Mouse (Mus musculus): ENCODE measurements around the gene Fam173b. TPM values are rescaled to one million over a fixed set of nuclear protein-coding genes. Genes with fewer than 3 reads are reported as not detected.
A peak's percentile ranks its signal among the peaks of the same experiment; 100 is the strongest.

Gene Fam173b
- polyA plus RNA-seq, 1 experiment = 13.6 TPM

DNA sequence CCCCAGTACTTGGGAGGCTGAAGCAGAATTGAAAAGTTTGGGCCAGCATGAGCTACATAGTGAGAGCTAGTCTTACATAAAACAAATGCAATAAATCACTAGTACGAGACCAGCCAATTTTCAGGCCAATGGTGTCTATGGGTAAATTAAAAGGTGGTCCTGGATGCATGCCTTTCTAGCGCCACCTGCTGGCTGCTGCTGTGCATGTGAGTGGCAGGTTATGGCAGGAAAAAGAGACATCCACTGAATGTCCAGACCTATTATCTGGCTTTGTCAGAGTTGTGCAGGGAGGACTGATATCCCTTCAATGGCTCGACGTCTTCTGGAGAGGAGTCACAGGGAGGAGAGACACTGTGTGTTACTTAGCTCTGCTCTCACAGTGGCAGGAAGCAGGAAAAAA is 15.1 kb upstream of the Fam173b start:
- H3K36me3 ChIP-seq (ENCODE audit: control insufficient read depth, insufficient read depth, low read length) = peaks cover 2% of the 10 kb centered on the region; the same call in 1 of the 2 replicates
- no peak overlapping the region for H3K4me3 ChIP-seq (ENCODE audit: insufficient read depth, low read depth, low read length)
- TF ChIP-seq CTCF (conservative IDR thresholded peaks at IDR 0.05; ENCODE audit: insufficient read depth, insufficient read length, low read depth, low read length) = peak; percentile 99
- TF ChIP-seq POLR2A (IDR thresholded peaks at IDR 0.05; ENCODE audit: low read depth, low read length) = no peak
- peak; percentile 92 for DNase-seq
- peaks cover 9% of the 10 kb centered on the region; the same call in 1 of the 2 replicates for H3K4me1 ChIP-seq (ENCODE audit: control insufficient read depth, insufficient read depth, low read length)
- no peaks in the 10 kb centered on the region for H3K27me3 ChIP-seq (replicated peaks; ENCODE audit: control insufficient read depth, insufficient read depth, low read length)
- H3K27ac ChIP-seq (ENCODE audit: insufficient read depth, low read depth, low read length) = no peak overlapping the region
- 2% methylated on average over 4 of the region's 4 CpGs for WGBS

GRCm38 (mm10) chr15:31587789-31588188 is 13.9 kb upstream of the Fam173b start:
- WGBS = 76% methylated on average over 2 of the region's 2 CpGs

DNA sequence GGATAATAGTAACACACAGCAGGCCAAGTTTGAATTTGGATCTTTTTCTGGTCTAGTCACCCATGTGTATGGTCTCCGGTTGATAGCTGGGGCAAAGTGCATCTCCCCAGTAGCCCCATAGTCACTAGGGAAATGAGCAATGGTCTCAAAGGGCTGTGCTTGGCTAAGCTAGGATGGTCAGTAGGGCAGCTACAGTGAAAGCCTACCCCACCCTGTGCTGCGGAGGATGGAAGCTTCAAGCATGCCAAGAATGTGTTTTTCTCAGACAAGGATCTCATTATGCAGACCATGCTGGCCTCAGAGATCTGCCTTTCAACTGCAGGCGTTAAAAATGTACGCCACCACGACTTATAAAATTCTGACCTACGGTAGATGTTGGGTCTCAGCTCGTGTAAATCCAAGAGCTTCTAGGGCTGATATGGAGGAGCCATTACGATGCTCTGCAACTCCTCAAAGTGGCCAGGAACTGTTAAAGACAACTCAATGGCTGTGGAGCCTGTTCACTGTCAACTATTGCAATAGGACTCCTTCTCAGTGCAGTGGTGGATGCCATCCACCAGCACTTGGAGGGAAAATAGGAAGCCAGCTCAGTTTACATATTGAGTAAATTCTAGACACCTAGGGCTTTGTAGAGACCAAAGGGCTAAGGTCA is 12.5 kb upstream of the Fam173b start:
- TF ChIP-seq CTCF (conservative IDR thresholded peaks at IDR 0.05; ENCODE audit: insufficient read depth, insufficient read length, low read depth, low read length) = no peak
- TF ChIP-seq POLR2A (IDR thresholded peaks at IDR 0.05; ENCODE audit: low read depth, low read length) = no peak
- 37% methylated on average over 8 of the region's 8 CpGs for WGBS
- peak; percentile 52 for DNase-seq
- Histone ChIP-seq H3K27ac (ENCODE audit: insufficient read depth, low read depth, low read length) (no peak overlapping the region), H3K4me1 (ENCODE audit: control insufficient read depth, insufficient read depth, low read length) (peaks cover 6% of the 10 kb centered on the region; the same call in 1 of the 2 replicates), H3K36me3 (ENCODE audit: control insufficient read depth, insufficient read depth, low read length) (peaks cover 3% of the 10 kb centered on the region), H3K4me3 (ENCODE audit: insufficient read depth, low read depth, low read length) (no peak overlapping the region), H3K27me3 (replicated peaks; ENCODE audit: control insufficient read depth, insufficient read depth, low read length) (no peaks in the 10 kb centered on the region)

More at GRCm38 (mm10) chr15:31587789-31588188, 13.9 kb upstream of the Fam173b start:
- Histone ChIP-seq H3K27ac (ENCODE audit: insufficient read depth, low read depth, low read length) (no peak overlapping the region), H3K4me3 (ENCODE audit: insufficient read depth, low read depth, low read length) (no peak overlapping the region), H3K36me3 (ENCODE audit: control insufficient read depth, insufficient read depth, low read length) (no peaks in the 10 kb centered on the region; the same call in 1 of the 2 replicates), H3K4me1 (ENCODE audit: control insufficient read depth, insufficient read depth, low read length) (peaks cover 8% of the 10 kb centered on the region; the same call in 1 of the 2 replicates), H3K27me3 (replicated peaks; ENCODE audit: control insufficient read depth, insufficient read depth, low read length) (no peaks in the 10 kb centered on the region)
- DNase-seq = no peak
- no peak for TF ChIP-seq CTCF (conservative IDR thresholded peaks at IDR 0.05; ENCODE audit: insufficient read depth, insufficient read length, low read depth, low read length)
- no peak for TF ChIP-seq POLR2A (IDR thresholded peaks at IDR 0.05; ENCODE audit: low read depth, low read length)

- DNase-seq = no peak
- TF ChIP-seq CTCF (conservative IDR thresholded peaks at IDR 0.05; ENCODE audit: insufficient read depth, insufficient read length, low read depth, low read length) (no peak), POLR2A (IDR thresholded peaks at IDR 0.05; ENCODE audit: low read depth, low read length) (no peak)
- peaks cover 5% of the 10 kb centered on the region for H3K36me3 ChIP-seq (ENCODE audit: control insufficient read depth, insufficient read depth, low read length)
- peaks cover 6% of the 10 kb centered on the region; the same call in 1 of the 2 replicates for H3K4me1 ChIP-seq (ENCODE audit: control insufficient read depth, insufficient read depth, low read length)
- 83% methylated on average over 5 of the region's 5 CpGs for WGBS
- no peak overlapping the region for H3K27ac ChIP-seq (ENCODE audit: insufficient read depth, low read depth, low read length)
- H3K4me3 ChIP-seq (ENCODE audit: insufficient read depth, low read depth, low read length) = no peak overlapping the region
- H3K27me3 ChIP-seq (replicated peaks; ENCODE audit: control insufficient read depth, insufficient read depth, low read length) = no peaks in the 10 kb centered on the region
Measured at GRCm38 (mm10) chr15:31590176-31590575, 11.5 kb upstream of the Fam173b start.

DNA sequence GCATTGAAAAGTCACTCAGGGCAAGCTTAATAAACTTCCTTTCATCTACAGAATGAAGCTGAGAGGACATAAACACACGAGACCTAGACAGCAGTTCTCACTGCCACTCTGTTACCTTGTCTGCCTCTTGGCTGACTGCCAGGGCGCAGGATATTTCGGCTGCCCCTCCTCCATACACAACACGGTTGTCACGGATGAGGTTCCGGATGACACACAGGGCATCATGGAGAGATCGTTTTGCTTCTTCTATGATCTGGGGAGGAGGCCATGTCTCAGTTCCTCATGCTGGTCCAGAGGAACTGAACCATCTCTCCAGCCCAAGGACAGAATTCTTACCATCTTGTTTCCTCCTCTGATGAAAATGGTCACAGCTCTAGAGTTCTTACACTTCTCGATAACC is 9.1 kb upstream of the Fam173b start:
- Histone ChIP-seq H3K36me3 (ENCODE audit: control insufficient read depth, insufficient read depth, low read length) (peaks cover 5% of the 10 kb centered on the region), H3K4me3 (ENCODE audit: insufficient read depth, low read depth, low read length) (no peak overlapping the region), H3K27ac (ENCODE audit: insufficient read depth, low read depth, low read length) (no peak overlapping the region), H3K27me3 (replicated peaks; ENCODE audit: control insufficient read depth, insufficient read depth, low read length) (no peaks in the 10 kb centered on the region), H3K4me1 (ENCODE audit: control insufficient read depth, insufficient read depth, low read length) (peaks cover 6% of the 10 kb centered on the region; the same call in 1 of the 2 replicates)
- no peak for DNase-seq
- WGBS = 65% methylated on average over 8 of the region's 8 CpGs
- TF ChIP-seq CTCF (conservative IDR thresholded peaks at IDR 0.05; ENCODE audit: insufficient read depth, insufficient read length, low read depth, low read length) (no peak), POLR2A (IDR thresholded peaks at IDR 0.05; ENCODE audit: low read depth, low read length) (no peak)

- H3K4me3 ChIP-seq (ENCODE audit: insufficient read depth, low read depth, low read length) = no peak overlapping the region
- peaks cover 5% of the 10 kb centered on the region for H3K36me3 ChIP-seq (ENCODE audit: control insufficient read depth, insufficient read depth, low read length)
- H3K27me3 ChIP-seq (replicated peaks; ENCODE audit: control insufficient read depth, insufficient read depth, low read length) = no peaks in the 10 kb centered on the region
- H3K4me1 ChIP-seq (ENCODE audit: control insufficient read depth, insufficient read depth, low read length) = peaks cover under 1% of the 10 kb centered on the region; the same call in 1 of the 2 replicates
- no peak overlapping the region for H3K27ac ChIP-seq (ENCODE audit: insufficient read depth, low read depth, low read length)
- WGBS = 85% methylated on average over 14 of the region's 14 CpGs
- TF ChIP-seq POLR2A (IDR thresholded peaks at IDR 0.05; ENCODE audit: low read depth, low read length) = no peak
- TF ChIP-seq CTCF (conservative IDR thresholded peaks at IDR 0.05; ENCODE audit: insufficient read depth, insufficient read length, low read depth, low read length) = no peak
- DNase-seq = no peak
Measured at GRCm38 (mm10) chr15:31594260-31594659, 7.4 kb upstream of the Fam173b start.

- H3K4me3 ChIP-seq (ENCODE audit: insufficient read depth, low read depth, low read length) = no peak overlapping the region
- TF ChIP-seq CTCF (conservative IDR thresholded peaks at IDR 0.05; ENCODE audit: insufficient read depth, insufficient read length, low read depth, low read length) (no peak), POLR2A (IDR thresholded peaks at IDR 0.05; ENCODE audit: low read depth, low read length) (no peak)
- peaks cover 5% of the 10 kb centered on the region; the same call in 1 of the 2 replicates for H3K4me1 ChIP-seq (ENCODE audit: control insufficient read depth, insufficient read depth, low read length)
- 66% methylated on average over 7 of the region's 7 CpGs for WGBS
- H3K27ac ChIP-seq (ENCODE audit: insufficient read depth, low read depth, low read length) = no peak overlapping the region
- no peaks in the 10 kb centered on the region for H3K27me3 ChIP-seq (replicated peaks; ENCODE audit: control insufficient read depth, insufficient read depth, low read length)
- DNase-seq = no peak
- H3K36me3 ChIP-seq (ENCODE audit: control insufficient read depth, insufficient read depth, low read length) = peaks cover 5% of the 10 kb centered on the region
Measured at GRCm38 (mm10) chr15:31595651-31596050, 6.0 kb upstream of the Fam173b start.
